Mouse (Mus musculus) cerebellum, postnatal 36 days (tissue): ENCODE results near the gene Gna11.

Source experiments
- DNase-seq, 2 experiments: peaks; one replicate each; pipeline ENCODE4 v3.0.0; 2021 to 2022; ENCODE audit warnings: mixed read lengths in 2 of 2

Gna11 gene

DNA sequence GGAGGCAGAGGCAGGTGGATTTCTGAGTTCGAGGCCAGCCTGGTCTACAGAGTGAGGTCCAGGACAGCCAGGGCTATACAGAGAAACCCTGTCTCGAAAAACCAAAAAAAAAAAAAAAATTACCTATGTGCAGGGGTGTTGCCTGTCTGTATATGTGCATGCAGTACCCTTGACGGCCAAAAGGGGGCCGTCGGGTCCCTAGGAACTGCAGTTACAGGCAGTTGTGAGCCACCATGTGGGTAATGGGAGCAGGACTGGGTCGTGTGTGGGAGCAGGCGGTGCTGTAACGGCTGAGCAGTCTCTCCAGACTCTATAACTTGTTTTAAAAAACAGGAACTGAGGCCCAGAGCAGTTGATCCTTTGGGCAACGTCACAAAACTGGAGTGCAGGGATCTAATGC lies 61.0 kb downstream of the Gna11 start:
- peak; percentile 51 to 61 for DNase-seq

DNA sequence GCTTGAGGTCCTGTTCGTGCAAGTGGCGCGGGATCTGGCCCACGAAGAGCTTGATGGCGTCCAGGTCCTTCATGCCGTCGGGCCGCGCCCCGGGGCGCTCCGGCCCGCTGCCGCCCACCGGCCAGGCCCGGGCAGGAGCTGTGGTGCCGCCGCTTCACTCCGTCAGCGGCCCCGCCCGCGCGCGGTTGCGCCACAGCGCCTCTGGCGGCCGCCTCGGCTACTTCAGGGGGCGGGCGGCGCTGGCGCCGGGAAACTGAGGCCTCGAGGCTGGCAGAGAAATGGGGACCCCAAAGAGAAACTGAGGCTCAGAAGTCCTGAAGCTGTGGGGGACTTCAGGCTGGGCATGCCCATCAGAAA lies 62.5 kb downstream of the Gna11 start, which contains the start of gene Celf5:
TSS of gene Celf5 (minus strand) at position 177 of the 357 bp plus-strand sequence.
- DNase-seq: peak; percentile 72 to 76

GRCm38 (mm10) chr10:81481605-81482532 lies 63.1 kb downstream of the Gna11 start:
- DNase-seq: no peak
